Mouse (Mus musculus) thymus, adult 2 months (tissue): ENCODE data around the gene Rapgef3. TPM values are rescaled to one million over a fixed set of nuclear protein-coding genes. Genes with fewer than 3 reads are reported as not detected.
A peak's percentile ranks its signal among the peaks of the same experiment; 100 is the strongest.

ENCODE experiments used
- DNase-seq: peaks from one replicate; pipeline ENCODE4 v3.0.0; 2021
- H3K27ac ChIP-seq: fragments of 200-500 bp; 2 replicates; pipeline ENCODE4 v1.5.1; 2012; ENCODE audit warnings: low read length, control low read depth; ENCODE audit not compliant: control insufficient read depth, insufficient read depth
- H3K27me3 ChIP-seq: fragments of 200-500 bp; 2 replicates; pipeline ENCODE4 v1.6.1; 2012; ENCODE audit warnings: mild to moderate bottlenecking, low read length, moderate library complexity, mixed read lengths; ENCODE audit not compliant: control insufficient read depth, insufficient read depth
- H3K36me3 ChIP-seq: fragments of 200-500 bp; 2 replicates; pipeline ENCODE4 v1.6.1; 2012; ENCODE audit warnings: mild to moderate bottlenecking, low read length, moderate library complexity; ENCODE audit not compliant: control insufficient read depth, insufficient read depth
- H3K4me1 ChIP-seq: fragments of 200-500 bp; replicated peaks from 2 replicates; pipeline ENCODE4 v1.6.1; 2012; ENCODE audit warnings: low read length; ENCODE audit not compliant: control insufficient read depth, insufficient read depth
- H3K4me3 ChIP-seq: fragments of 200-500 bp; 2 replicates; pipeline ENCODE4 v1.5.1; 2012; ENCODE audit warnings: mild to moderate bottlenecking, low read length, control low read depth, moderate library complexity; ENCODE audit not compliant: control insufficient read depth, insufficient read depth
- CTCF ChIP-seq: fragments of 200-500 bp; IDR thresholded peaks from 2 replicates; pipeline ENCODE4 v1.5.1; 2012; ENCODE audit warnings: mild to moderate bottlenecking, control low read depth, low read length, moderate library complexity, borderline replicate concordance; ENCODE audit not compliant: control insufficient read depth, poor library complexity, insufficient read depth; ENCODE audit errors: extremely low read depth
- POLR2A ChIP-seq: fragments of 200-500 bp; IDR thresholded peaks from 2 replicates; pipeline ENCODE4 v1.6.1; 2012; ENCODE audit warnings: mild to moderate bottlenecking, low read length, control low read depth, moderate library complexity; ENCODE audit not compliant: control insufficient read depth, poor library complexity, insufficient read depth; ENCODE audit errors: extremely low read depth
- WGBS: fragments of 180-500 bp; shearing (Covaris S2); methylation state at CpG from one replicate; pipeline ENCODE4 v1.1.7; 2018; 5-methylcytosine and 5-hydroxymethylcytosine counted together
- polyA plus RNA-seq: library from polyadenylated mRNA; depleted of rRNA; stranded (reverse); fragments of >200 nt; gene quantifications from 2 replicates; pipeline ENCODE4 v1.2.3, GENCODE M21; 2012

Rapgef3 gene
- polyA plus RNA-seq, 1 experiment: 276 TPM

- WGBS: 64% methylated on average over 19 of the region's 19 CpGs
- no peak overlapping the region; the same call in 1 of the 2 replicates for H3K27ac ChIP-seq
- no peak overlapping the region for H3K4me3 ChIP-seq
- peaks cover 14% of the 10 kb centered on the region for H3K36me3 ChIP-seq
- TF ChIP-seq POLR2A (no peak), CTCF (no peak)
- H3K4me1 ChIP-seq: peaks cover 37% of the 10 kb centered on the region
- peak; percentile 16 for DNase-seq
- no peaks in the 10 kb centered on the region for H3K27me3 ChIP-seq
Measured at GRCm38 (mm10) chr15:97787799-97788667, 20.3 kb upstream of the Rapgef3 start.

- H3K4me1 ChIP-seq: peaks cover 41% of the 10 kb centered on the region
- peak overlapping the region; percentile 2; the same call in 1 of the 2 replicates for H3K27ac ChIP-seq
Measured at GRCm38 (mm10) chr15:97787148-97787798, 19.5 kb upstream of the Rapgef3 start.

GRCm38 (mm10) chr15:97786412-97787112 lies 18.8 kb upstream of the Rapgef3 start:
- 16% methylated on average over 10 of the region's 10 CpGs for WGBS
- no peak for DNase-seq
- no peak overlapping the region for H3K4me3 ChIP-seq
- 0 out of 2 replicates have a peak, but pooled peaks cover 3% of the 10 kb centered on the region for H3K36me3 ChIP-seq
- no peaks in the 10 kb centered on the region for H3K27me3 ChIP-seq
- no peak overlapping the region for H3K27ac ChIP-seq
- no peak for TF ChIP-seq CTCF
- no peak for TF ChIP-seq POLR2A
- H3K4me1 ChIP-seq: peaks cover 41% of the 10 kb centered on the region

More at GRCm38 (mm10) chr15:97787148-97787798, 19.5 kb upstream of the Rapgef3 start:
- DNase-seq: no peak
- 45% methylated on average over 7 of the region's 7 CpGs for WGBS
- TF ChIP-seq CTCF: no peak
- TF ChIP-seq POLR2A: no peak
- Histone ChIP-seq H3K36me3 (peaks cover 7% of the 10 kb centered on the region; the same call in 1 of the 2 replicates), H3K4me3 (no peak overlapping the region), H3K27me3 (no peaks in the 10 kb centered on the region)

GRCm38 (mm10) chr15:97785731-97786411 lies 18.1 kb upstream of the Rapgef3 start:
- H3K27ac ChIP-seq: no peak overlapping the region
- no peak for DNase-seq
- no peaks in the 10 kb centered on the region for H3K27me3 ChIP-seq
- peaks cover 45% of the 10 kb centered on the region for H3K4me1 ChIP-seq
- WGBS: 61% methylated on average over 9 of the region's 9 CpGs
- H3K36me3 ChIP-seq: 0 out of 2 replicates have a peak, but pooled peaks cover under 1% of the 10 kb centered on the region
- TF ChIP-seq CTCF (no peak), POLR2A (no peak)
- no peak overlapping the region for H3K4me3 ChIP-seq

- no peak for TF ChIP-seq POLR2A
- TF ChIP-seq CTCF: no peak
- no peaks in the 10 kb centered on the region for H3K36me3 ChIP-seq
- H3K27me3 ChIP-seq: no peaks in the 10 kb centered on the region
- H3K4me1 ChIP-seq: peaks cover 49% of the 10 kb centered on the region
- peak overlapping the region; percentile 87 for H3K4me3 ChIP-seq
- WGBS: 5% methylated on average over 45 of the region's 45 CpGs
- no peak overlapping the region for H3K27ac ChIP-seq
- DNase-seq: no peak
Measured at GRCm38 (mm10) chr15:97784561-97785161, 16.9 kb upstream of the Rapgef3 start.
